Mouse (Mus musculus): ENCODE data around the gene Galnt2. TPM values are rescaled to one million over a fixed set of nuclear protein-coding genes. Genes with fewer than 3 reads are reported as not detected.

Galnt2 gene
- polyA plus RNA-seq, 1 experiment from 2014 or later = 23.5 TPM

DNA sequence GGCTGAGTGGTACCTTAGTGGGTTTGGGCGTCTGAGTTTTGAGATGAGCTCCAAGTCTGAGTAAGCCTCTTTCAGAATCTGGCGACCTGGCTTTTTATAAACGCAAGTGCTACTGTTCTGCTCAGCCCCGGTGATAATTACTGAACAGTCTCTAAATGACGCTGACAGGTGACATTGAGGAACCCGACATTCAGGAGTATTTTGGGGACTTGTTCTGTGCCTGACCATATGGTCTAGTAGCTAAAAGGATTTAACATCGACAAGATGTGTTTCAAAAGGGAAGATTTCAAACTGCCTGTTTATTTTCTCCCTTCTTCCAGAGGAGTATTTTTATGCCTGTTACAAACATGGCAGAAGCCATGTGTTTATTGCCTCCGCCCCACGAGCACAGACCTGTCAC is 61.8 kb downstream of the Galnt2 start:
- Histone ChIP-seq H3K9ac (replicated peaks) (no peak overlapping the region), H3K4me1 (ENCODE audit: insufficient read depth) (peaks cover 3% of the 10 kb centered on the region; the same call in 1 of the 2 replicates), H3K36me3 (replicated peaks; ENCODE audit: insufficient read depth, low read length) (0 out of 2 replicates have a peak, but pooled peaks cover 9% of the 10 kb centered on the region), H3K27ac (ENCODE audit: low read depth) (no peak overlapping the region), H3K27me3 (ENCODE audit: insufficient read depth, low read length) (no peaks in the 10 kb centered on the region), H3K9me3 (ENCODE audit: low read length) (no peaks in the 10 kb centered on the region), H3K4me3 (ENCODE audit: low read depth, low read length) (no peak overlapping the region), H3K4me2 (ENCODE audit: low read depth, low read length) (no peak overlapping the region)
- 71% methylated on average over 9 of the region's 9 CpGs for WGBS (ENCODE audit: insufficient replicate concordance)
- ATAC-seq = no peak
- no peak for TF ChIP-seq EP300 (IDR thresholded peaks at IDR 0.05; ENCODE audit: low read depth)
- TF ChIP-seq CTCF (IDR thresholded peaks at IDR 0.05; ENCODE audit: low read depth) = no peak
- DNase-seq = no peak

GRCm38 (mm10) chr8:124294425-124294824 is 63.2 kb downstream of the Galnt2 start:
- Histone ChIP-seq H3K36me3 (replicated peaks; ENCODE audit: insufficient read depth, low read length) (0 out of 2 replicates have a peak, but pooled peaks cover 9% of the 10 kb centered on the region), H3K27me3 (ENCODE audit: insufficient read depth, low read length) (no peaks in the 10 kb centered on the region), H3K4me1 (ENCODE audit: insufficient read depth) (peaks cover 3% of the 10 kb centered on the region; the same call in 1 of the 2 replicates), H3K4me3 (ENCODE audit: low read depth, low read length) (no peak overlapping the region), H3K4me2 (ENCODE audit: low read depth, low read length) (no peak overlapping the region), H3K27ac (ENCODE audit: low read depth) (peak overlapping the region; percentile 39; the same call in 1 of the 2 replicates), H3K9ac (replicated peaks) (no peak overlapping the region), H3K9me3 (ENCODE audit: low read length) (no peaks in the 10 kb centered on the region)
- peak; percentile 30; the same call in 1 of the 2 replicates for TF ChIP-seq EP300 (IDR thresholded peaks at IDR 0.05; ENCODE audit: low read depth)
- TF ChIP-seq CTCF (IDR thresholded peaks at IDR 0.05; ENCODE audit: low read depth) = no peak
- WGBS (ENCODE audit: insufficient replicate concordance) = 24% methylated on average over 6 of the region's 6 CpGs
- DNase-seq = no peak
- ATAC-seq = peak; percentile 55

DNA sequence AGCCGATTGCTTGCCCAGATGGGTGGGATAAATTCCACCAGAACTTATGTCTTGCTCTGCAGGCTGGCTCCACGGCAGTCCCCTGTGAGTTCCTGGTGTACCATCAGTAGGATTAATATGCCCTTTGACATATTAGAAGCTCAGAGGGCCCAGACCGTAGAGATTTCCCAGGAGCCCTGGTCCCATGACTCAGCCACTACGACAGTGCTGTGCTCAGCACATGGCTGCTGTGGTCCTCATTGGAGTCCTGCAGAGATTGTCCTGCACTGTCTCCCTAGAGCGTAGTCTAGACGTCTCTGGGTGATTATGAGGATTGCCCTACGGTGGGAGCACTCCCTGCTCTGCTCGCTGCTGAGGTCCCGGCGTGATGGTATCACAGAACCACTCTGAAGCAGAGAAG is 63.7 kb downstream of the Galnt2 start:
- no peaks in the 10 kb centered on the region for H3K27me3 ChIP-seq (ENCODE audit: insufficient read depth, low read length)
- 36% methylated on average over 10 of the region's 10 CpGs for WGBS (ENCODE audit: insufficient replicate concordance)
- no peak for TF ChIP-seq CTCF (IDR thresholded peaks at IDR 0.05; ENCODE audit: low read depth)
- TF ChIP-seq EP300 (IDR thresholded peaks at IDR 0.05; ENCODE audit: low read depth) = no peak
- H3K4me1 ChIP-seq (ENCODE audit: insufficient read depth) = peaks cover 3% of the 10 kb centered on the region; the same call in 1 of the 2 replicates
- H3K4me2 ChIP-seq (ENCODE audit: low read depth, low read length) = no peak overlapping the region
- no peak overlapping the region for H3K4me3 ChIP-seq (ENCODE audit: low read depth, low read length)
- DNase-seq = no peak
- H3K36me3 ChIP-seq (replicated peaks; ENCODE audit: insufficient read depth, low read length) = 0 out of 2 replicates have a peak, but pooled peaks cover 9% of the 10 kb centered on the region
- H3K27ac ChIP-seq (ENCODE audit: low read depth) = peak overlapping the region; percentile 39; the same call in 1 of the 2 replicates
- H3K9ac ChIP-seq (replicated peaks) = no peak overlapping the region
- ATAC-seq = 0 out of 2 replicates have a peak, but pooled peaks have one; percentile 29
- H3K9me3 ChIP-seq (ENCODE audit: low read length) = no peaks in the 10 kb centered on the region

DNA sequence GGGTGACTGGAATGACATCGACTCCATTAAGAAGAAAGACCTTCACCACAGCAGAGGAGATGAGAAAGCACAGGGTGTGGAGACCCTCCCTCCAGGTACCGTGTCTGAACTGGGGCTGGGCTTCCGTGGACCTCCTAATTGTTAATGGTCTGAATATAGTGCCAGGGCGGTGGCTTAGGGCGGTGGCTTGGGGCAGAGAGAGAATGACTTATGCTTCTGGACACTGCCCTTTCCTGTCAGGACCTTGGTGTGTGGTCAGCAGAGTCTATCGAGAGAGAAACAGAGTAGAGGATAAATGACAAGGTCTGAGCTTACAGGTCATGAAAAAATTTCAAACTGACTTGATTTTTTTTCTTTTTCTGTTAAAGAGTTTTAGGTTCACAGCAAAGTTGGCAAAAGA is 64.2 kb downstream of the Galnt2 start:
- Histone ChIP-seq H3K9me3 (ENCODE audit: low read length) (no peaks in the 10 kb centered on the region), H3K4me1 (ENCODE audit: insufficient read depth) (peaks cover 3% of the 10 kb centered on the region; the same call in 1 of the 2 replicates), H3K27ac (ENCODE audit: low read depth) (no peak overlapping the region; the same call in 1 of the 2 replicates), H3K4me3 (ENCODE audit: low read depth, low read length) (no peak overlapping the region), H3K27me3 (ENCODE audit: insufficient read depth, low read length) (no peaks in the 10 kb centered on the region), H3K36me3 (replicated peaks; ENCODE audit: insufficient read depth, low read length) (0 out of 2 replicates have a peak, but pooled peaks cover 9% of the 10 kb centered on the region), H3K4me2 (ENCODE audit: low read depth, low read length) (no peak overlapping the region), H3K9ac (replicated peaks) (no peak overlapping the region)
- no peak for DNase-seq
- no peak for ATAC-seq
- 66% methylated on average over 6 of the region's 6 CpGs for WGBS (ENCODE audit: insufficient replicate concordance)
- TF ChIP-seq EP300 (IDR thresholded peaks at IDR 0.05; ENCODE audit: low read depth) (no peak), CTCF (IDR thresholded peaks at IDR 0.05; ENCODE audit: low read depth) (no peak)

DNA sequence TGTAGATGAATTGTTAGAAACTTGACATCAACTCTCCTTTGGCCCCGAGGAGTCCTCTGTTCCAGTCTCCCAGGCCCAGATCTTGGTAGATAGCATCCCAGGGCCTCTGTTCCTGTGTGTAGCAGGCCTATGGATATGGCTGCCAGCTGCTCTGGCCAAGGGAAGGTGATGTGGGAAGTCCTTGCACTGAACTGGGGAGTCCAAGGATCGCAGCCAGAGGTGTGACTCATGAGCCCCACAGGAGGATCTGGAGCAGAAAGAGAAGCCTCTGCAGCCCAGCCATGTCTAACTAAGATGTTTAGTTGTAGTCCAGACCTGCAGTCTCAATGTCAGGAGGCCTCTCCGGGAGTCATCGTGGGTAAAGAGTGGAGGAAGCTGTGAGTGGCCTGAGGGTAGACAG is 70.3 kb downstream of the Galnt2 start:
- Histone ChIP-seq H3K36me3 (replicated peaks; ENCODE audit: insufficient read depth, low read length) (peaks cover 15% of the 10 kb centered on the region; the same call in 1 of the 2 replicates), H3K27ac (ENCODE audit: low read depth) (no peak overlapping the region), H3K4me2 (ENCODE audit: low read depth, low read length) (no peak overlapping the region), H3K9me3 (ENCODE audit: low read length) (no peaks in the 10 kb centered on the region), H3K4me3 (ENCODE audit: low read depth, low read length) (no peak overlapping the region), H3K27me3 (ENCODE audit: insufficient read depth, low read length) (no peaks in the 10 kb centered on the region), H3K4me1 (ENCODE audit: insufficient read depth) (no peaks in the 10 kb centered on the region), H3K9ac (replicated peaks) (no peak overlapping the region)
- DNase-seq = no peak
- WGBS (ENCODE audit: insufficient replicate concordance) = 62% methylated on average over 4 of the region's 4 CpGs
- no peak for ATAC-seq
- TF ChIP-seq CTCF (IDR thresholded peaks at IDR 0.05; ENCODE audit: low read depth) = no peak
- no peak for TF ChIP-seq EP300 (IDR thresholded peaks at IDR 0.05; ENCODE audit: low read depth)

GRCm38 (mm10) chr8:124301935-124302555 is 70.9 kb downstream of the Galnt2 start:
- no peaks in the 10 kb centered on the region for H3K4me1 ChIP-seq (ENCODE audit: insufficient read depth)
- H3K27ac ChIP-seq (ENCODE audit: low read depth) = no peak overlapping the region
- H3K27me3 ChIP-seq (ENCODE audit: insufficient read depth, low read length) = no peaks in the 10 kb centered on the region
- DNase-seq (no peak), ATAC-seq (no peak)
- no peak overlapping the region for H3K4me3 ChIP-seq (ENCODE audit: low read depth, low read length)
- no peak overlapping the region for H3K4me2 ChIP-seq (ENCODE audit: low read depth, low read length)
- no peak overlapping the region for H3K9ac ChIP-seq (replicated peaks)
- no peaks in the 10 kb centered on the region for H3K9me3 ChIP-seq (ENCODE audit: low read length)
- H3K36me3 ChIP-seq (replicated peaks; ENCODE audit: insufficient read depth, low read length) = peaks cover 15% of the 10 kb centered on the region
- TF ChIP-seq EP300 (IDR thresholded peaks at IDR 0.05; ENCODE audit: low read depth) (no peak), CTCF (IDR thresholded peaks at IDR 0.05; ENCODE audit: low read depth) (no peak)
- WGBS (ENCODE audit: insufficient replicate concordance) = 54% methylated on average over 7 of the region's 7 CpGs

All from liver, postnatal 0 days (tissue).